Mouse (Mus musculus): ENCODE results near the gene Adra1d. TPM values are rescaled to one million over a fixed set of nuclear protein-coding genes. Genes with fewer than 3 reads are reported as not detected.

The Adra1d gene
- polyA plus RNA-seq, 3 experiments from 2014 or later = not detected

DNA sequence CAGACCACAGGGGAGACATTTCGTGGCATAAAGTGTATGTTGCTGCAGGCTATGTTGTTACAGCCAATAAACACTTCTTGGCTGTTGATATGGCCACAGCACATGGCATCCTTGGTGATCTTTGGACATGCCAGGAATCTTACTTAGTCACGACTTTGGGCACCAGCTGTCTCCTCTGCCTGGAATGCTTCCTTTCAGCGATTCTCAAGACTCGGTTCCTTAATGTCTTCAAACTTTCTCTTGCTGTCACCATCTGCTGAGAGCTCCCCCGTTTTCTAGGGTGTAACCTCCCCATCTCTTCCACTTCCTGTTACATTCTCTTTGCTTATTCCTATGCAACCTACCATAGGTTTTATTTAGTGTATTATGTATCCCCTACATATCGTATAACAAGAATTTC is 22.3 kb downstream of the Adra1d start:
- no peak for ATAC-seq

- no peak for ATAC-seq
Observed at GRCm38 (mm10) chr2:131538341-131538740, 23.7 kb downstream of the Adra1d start.

DNA sequence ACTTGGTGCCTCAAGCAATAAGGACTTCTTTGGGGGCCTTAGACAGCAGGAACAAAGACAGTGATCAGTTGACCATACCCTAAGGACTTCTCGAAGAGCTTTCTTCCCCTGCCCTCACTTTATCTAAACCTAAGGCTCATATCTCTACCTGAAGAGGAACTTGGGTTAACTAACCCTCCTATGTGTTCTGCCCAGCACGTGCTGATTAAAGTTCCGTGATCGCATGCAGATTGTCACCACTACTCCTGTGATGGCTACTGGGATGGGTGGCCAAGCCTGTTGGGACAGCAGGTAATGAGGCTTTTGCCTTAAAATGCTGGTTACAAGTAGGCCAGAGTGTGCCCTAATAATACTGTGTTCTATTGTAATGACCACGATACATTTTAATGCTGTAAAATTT is 26.9 kb downstream of the Adra1d start:
- no peak for ATAC-seq

DNA sequence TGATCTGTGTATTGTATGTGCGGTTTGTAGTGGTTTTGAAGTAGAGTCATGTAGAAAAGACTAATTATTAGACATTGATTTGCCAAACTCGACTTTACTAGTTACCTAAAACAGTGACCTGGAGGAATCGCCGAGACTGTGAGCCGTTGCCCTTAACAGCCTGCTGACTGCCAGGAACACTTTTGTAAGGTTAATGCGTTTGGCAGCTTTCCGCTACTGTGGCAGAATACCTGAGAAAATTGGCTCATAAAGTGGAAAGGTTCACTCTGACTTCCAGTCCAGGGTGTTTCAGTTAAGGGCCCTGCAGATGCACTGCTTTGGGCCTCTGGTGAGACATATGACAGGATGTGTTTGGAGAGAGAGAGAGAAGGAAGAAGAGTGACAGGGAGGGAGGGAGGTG is 30.8 kb downstream of the Adra1d start:
- ATAC-seq = no peak

DNA sequence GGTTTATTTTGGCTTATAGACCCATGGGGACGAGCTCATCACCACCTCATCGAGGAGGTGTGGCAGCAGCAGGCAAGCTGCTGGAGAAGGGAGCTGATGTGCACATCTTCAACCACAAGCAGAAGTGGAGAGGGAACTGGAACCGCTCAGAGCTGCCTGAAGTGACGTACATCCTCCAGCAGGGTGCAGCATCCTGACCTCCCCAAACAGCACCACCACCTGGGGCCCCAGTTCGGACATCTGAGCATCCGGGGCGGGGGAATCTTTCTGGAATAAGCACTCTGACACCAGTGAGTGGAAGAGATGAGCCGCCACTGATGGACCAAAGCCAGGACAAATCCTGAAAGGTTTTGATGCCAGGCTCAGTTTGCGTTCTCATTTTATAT is 31.5 kb downstream of the Adra1d start:
- ATAC-seq = peak; percentile 68

DNA sequence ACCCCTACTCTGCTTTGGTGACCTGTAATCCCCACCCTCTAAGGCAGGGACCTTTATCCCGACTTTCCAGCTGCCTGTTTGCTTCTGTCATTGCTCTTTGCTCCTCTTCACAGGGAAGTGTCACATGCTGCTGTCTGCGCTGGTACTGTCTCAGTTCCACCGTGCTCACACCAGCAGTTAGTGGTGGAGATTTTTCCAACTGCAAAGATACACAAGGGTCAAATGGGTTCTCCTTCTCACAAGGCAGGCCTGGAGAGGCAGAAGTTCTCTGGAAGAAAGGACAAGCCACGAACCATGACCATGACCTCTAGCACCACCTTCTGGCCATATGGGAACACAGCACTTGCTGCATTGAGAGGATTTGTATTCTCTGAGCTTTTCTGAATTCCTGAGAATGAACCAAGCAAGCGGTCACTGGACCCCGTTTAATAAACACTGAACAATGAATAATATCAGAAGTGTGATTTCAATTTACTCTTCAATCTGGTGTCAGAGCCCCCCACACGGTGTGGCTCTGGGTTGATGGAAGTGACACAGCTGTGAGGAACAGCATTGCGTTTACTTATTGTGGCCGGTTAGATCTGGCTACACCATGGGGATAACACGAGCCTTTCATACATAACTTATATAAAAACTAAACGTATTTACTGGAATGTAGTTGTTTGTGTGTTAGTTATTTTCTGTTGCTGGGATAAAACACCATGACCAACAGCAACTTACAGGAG is 32.0 kb downstream of the Adra1d start:
- peak; percentile 81 for ATAC-seq

DNA sequence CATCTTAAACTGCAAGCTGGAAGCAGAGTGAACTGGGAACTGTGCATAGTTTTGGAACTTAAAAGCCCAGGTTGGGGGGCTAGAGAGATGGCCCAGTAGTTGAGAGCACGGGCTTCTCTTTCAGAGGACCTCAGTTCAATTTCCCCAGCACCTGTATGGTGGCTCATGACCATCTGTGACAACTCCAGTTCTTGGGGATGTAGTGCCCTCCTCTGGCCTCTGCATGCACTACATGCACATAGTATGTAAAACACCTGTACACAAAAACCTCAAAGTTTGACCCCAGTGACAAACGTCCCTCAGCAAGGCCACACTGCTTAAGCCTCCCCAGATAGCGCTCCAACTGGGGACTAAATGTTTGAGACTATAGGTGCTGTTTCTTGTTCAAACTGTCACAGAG is 35.0 kb downstream of the Adra1d start:
- peak; percentile 66 for ATAC-seq

DNA sequence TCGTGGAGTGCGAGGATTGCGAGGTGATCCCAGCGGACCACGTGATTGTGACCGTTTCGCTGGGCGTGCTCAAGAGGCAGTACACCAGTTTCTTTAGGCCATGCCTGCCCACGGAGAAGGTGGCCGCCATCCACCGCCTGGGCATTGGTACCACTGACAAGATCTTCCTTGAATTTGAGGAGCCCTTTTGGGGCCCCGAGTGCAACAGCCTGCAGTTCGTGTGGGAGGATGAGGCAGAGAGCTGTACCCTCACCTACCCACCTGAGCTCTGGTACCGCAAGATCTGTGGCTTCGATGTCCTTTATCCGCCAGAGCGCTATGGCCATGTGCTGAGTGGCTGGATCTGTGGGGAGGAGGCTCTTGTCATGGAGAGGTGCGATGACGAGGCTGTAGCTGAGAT is 41.3 kb downstream of the Adra1d start:
- ATAC-seq = no peak

GRCm38 (mm10) chr2:131518790-131519189 is 43.3 kb downstream of the Adra1d start:
- ATAC-seq = no peak

DNA sequence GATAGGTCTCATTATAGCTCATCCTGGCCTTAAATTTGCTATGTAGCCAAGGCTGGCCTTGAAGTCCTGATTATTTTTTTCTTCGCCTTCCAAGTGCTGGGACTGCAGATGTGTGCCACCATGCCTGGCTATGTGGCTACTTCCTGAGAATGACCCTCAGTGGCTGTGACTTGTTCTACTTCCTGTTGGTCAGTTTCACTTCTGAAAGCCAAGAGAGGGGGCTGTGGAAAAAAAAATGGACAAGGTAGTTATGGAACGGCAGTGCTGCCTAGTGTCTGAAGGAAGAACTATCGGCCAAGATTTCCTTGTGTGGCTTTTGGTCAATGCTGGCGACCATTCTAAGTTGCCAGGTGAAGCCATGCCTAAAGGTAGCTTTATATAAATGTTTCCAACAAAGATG is 44.5 kb downstream of the Adra1d start:
- ATAC-seq = no peak

- ATAC-seq = no peak
Observed at GRCm38 (mm10) chr2:131514055-131514621, 47.9 kb downstream of the Adra1d start.

GRCm38 (mm10) chr2:131513477-131513876 is 48.6 kb downstream of the Adra1d start:
- no peak for ATAC-seq

- no peak for ATAC-seq
Observed at GRCm38 (mm10) chr2:131510531-131510930, 51.6 kb downstream of the Adra1d start.

- peak; percentile 85 for ATAC-seq
Observed at GRCm38 (mm10) chr2:131509671-131510313, 52.3 kb downstream of the Adra1d start.

GRCm38 (mm10) chr2:131508501-131508900 is 53.6 kb downstream of the Adra1d start:
- no peak for ATAC-seq

DNA sequence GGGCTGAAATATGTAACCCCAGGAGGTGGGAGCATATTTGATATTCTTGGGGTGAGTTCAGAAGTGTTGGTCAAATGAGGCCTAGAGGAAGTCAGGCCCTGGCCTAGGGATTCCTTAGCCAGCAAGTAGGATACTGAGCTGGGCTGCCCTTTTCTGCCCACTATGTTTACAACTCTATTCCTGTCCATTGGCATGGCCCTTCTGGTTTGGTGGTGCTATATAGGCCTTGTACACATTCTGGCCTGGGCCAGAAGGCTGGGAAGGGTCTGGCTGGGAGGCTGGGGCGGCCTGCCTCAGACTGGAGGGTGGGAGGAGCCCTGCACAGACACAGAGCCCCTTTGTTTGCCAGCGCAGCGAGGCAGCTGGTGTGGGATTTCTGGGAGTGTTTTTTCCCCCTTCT is 55.7 kb downstream of the Adra1d start:
- ATAC-seq = no peak

GRCm38 (mm10) chr2:131505431-131505830 is 56.7 kb downstream of the Adra1d start:
- peak; percentile 30 for ATAC-seq

DNA sequence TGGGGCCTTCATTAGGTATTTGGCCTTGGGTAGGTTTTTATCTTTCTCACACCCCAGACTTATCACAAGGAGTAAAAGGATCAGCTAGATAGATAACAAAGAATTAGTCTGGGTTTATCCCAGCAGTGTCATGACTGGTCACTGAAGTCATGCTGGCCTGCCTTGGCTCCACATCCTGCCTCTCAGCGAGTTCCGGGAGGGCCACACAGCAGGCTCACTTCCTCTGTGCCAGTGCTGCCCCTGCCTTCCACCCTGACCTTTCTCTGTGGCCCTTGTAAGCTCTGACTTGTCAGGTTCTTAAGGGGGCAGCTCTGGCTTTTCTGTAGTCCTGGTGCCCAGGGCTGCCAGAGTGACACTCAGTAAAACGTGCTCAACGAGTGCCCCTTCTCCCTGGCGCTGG is 59.5 kb downstream of the Adra1d start:
- ATAC-seq = no peak

GRCm38 (mm10) chr2:131501886-131502285 is 60.2 kb downstream of the Adra1d start:
- ATAC-seq = peak; percentile 18

DNA sequence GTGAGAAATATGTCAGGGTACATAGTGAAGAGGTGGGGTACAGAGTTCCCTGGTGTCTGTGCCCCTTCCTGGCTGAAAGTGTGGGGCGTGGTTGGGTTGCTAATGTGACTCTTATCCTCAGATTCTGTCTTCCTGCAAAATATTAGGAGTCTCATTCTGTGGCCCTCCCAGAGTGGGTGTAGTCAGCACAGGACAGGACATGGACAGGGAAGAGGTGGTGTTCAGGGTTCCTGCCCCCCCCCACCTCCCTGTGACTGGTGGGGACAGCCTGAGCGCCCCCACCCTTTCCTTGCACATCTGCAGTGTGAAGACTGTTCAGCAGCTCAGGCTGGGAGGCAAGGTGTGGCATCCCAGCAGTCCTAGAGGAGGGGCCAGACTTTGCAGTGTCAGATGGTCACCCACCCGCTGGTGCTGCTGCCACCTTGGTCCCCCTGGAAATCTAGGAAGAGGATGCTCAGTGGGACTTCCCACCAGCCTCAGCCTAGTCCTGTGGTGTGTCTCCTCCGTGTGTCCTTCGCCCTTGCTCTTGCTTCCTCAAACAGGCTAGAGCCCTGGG is 62.7 kb downstream of the Adra1d start:
- ATAC-seq = no peak

GRCm38 (mm10) chr2:131498219-131498618 is 63.9 kb downstream of the Adra1d start:
- ATAC-seq = no peak

DNA sequence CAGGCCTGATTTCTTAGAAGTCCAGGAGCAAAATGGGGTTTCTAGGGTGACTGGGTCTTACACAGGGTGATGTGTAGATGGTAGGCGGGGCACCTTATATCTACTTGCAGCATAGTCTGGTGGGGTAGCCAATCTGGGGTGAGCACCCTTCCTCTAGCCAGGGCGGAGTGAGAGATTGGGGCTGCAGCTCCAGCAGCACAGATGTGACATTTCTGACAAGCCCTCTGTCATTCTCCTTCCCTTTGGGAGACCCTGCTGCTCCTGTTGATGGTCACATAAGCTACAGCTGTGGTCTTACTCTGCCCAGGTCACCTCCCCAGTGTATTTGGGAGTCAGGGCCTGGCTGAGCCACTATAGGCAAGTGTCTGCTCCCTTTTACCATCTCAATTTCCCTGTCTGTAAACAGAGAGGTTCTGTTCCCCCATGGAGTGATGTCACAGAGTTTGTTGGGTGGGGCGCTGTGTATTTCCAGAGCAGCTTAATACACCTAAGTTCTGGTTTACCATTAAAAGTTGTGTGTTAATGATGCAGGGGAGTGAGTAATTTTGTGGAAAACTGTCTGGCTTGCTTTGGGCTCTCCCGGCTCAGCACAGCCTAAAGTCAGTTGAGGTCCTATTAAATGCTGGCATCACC is 64.7 kb downstream of the Adra1d start:
- ATAC-seq = no peak

DNA sequence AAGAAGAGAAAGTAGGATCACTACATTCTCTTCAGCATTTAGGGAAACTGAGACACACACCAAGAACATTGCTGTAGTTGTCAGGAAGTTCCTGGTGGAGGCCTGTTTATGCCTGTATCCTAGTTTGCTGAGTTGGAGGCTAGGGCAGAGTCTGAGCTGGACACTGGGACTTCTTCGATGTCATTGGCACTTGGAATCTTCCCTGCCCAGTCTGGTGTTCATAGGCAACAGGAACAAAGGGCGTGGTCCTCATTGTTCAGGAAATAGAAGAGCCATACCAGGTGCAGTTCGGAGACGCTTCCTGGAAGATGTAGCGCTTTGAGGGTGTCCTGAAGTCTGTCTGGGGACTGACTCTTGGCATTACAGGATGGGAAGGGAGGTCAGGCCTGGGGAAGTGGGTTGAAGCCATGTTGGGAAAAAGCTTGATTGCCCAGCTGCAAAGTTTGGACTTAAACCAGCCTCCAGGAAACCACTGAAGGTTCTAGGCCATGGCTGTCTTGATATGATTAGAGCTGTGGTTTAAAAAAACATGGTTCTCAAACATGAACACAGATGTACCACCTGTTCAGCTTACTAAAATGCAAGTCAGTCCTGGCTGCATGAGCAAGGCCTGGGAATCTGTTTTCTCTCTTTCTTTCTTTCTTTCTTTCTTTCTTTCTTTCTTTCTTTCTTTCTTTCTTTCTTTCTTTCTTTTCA is 65.8 kb downstream of the Adra1d start:
- ATAC-seq = no peak
